Mouse (Mus musculus): ENCODE data around the gene Tfcp2. TPM values are rescaled to one million over a fixed set of nuclear protein-coding genes. Genes with fewer than 3 reads are reported as not detected.
A peak's percentile ranks its signal among the peaks of the same experiment; 100 is the strongest.
"Not testable (repeated sequence)": the region's sequence is repeated elsewhere in the genome, so short reads cannot be mapped to it uniquely, and the experiment has no call there.

Gene Tfcp2
- polyA plus RNA-seq, 1 experiment from 2014 or later = 35.4 TPM

- 87% methylated on average over 13 of the region's 13 CpGs for WGBS
- ATAC-seq (ENCODE audit: low read depth) = no peak
- H3K4me3 ChIP-seq = no peak overlapping the region
Measured at GRCm38 (mm10) chr15:100508454-100509167, 43.2 kb downstream of the Tfcp2 start.

GRCm38 (mm10) chr15:100499506-100499905 is 52.3 kb downstream of the Tfcp2 start:
- H3K4me1 ChIP-seq (replicated peaks); H3K27me3 ChIP-seq; H3K27ac ChIP-seq (replicated peaks); H3K9me3 ChIP-seq; ATAC-seq (ENCODE audit: low read depth); H3K9ac ChIP-seq; H3K4me3 ChIP-seq; H3K4me2 ChIP-seq: not testable (repeated sequence)
- H3K36me3 ChIP-seq = peaks cover 20% of the 10 kb centered on the region
- WGBS = 94% methylated on average over 8 of the region's 8 CpGs

More at GRCm38 (mm10) chr15:100508454-100509167, 43.2 kb downstream of the Tfcp2 start:
- Histone ChIP-seq H3K27me3 (no peaks in the 10 kb centered on the region), H3K4me1 (replicated peaks) (no peaks in the 10 kb centered on the region), H3K36me3 (peaks cover 96% of the 10 kb centered on the region), H3K9ac (no peak overlapping the region), H3K27ac (replicated peaks) (no peak overlapping the region), H3K9me3 (no peaks in the 10 kb centered on the region), H3K4me2 (no peak overlapping the region)

GRCm38 (mm10) chr15:100495102-100495501 is 56.7 kb downstream of the Tfcp2 start, which contains the start of gene Csrnp2:
Csrnp2 (minus strand) TSS chr15:100495488.
- ATAC-seq (ENCODE audit: low read depth) = peak; percentile 99
- Histone ChIP-seq H3K4me1 (replicated peaks) (peaks cover 42% of the 10 kb centered on the region), H3K27ac (replicated peaks) (peak within 1 kb of the TSS; percentile 98), H3K9ac (peak within 1 kb of the TSS; percentile 98), H3K4me2 (peak within 1 kb of the TSS; percentile 87), H3K9me3 (no peaks in the 10 kb centered on the region), H3K4me3 (peak within 1 kb of the TSS; percentile 83), H3K36me3 (no peaks in the 10 kb centered on the region), H3K27me3 (no peaks in the 10 kb centered on the region)
- WGBS = under 1% methylated on average over 36 of the region's 40 CpGs

GRCm38 (mm10) chr15:100494647-100495046 is 57.2 kb downstream of the Tfcp2 start:
- H3K27ac ChIP-seq (replicated peaks) = peak overlapping the region; percentile 98
- peak overlapping the region; percentile 87 for H3K4me2 ChIP-seq
- H3K4me3 ChIP-seq = peak overlapping the region; percentile 83
- H3K36me3 ChIP-seq = no peaks in the 10 kb centered on the region
- H3K4me1 ChIP-seq (replicated peaks) = peaks cover 47% of the 10 kb centered on the region
- no peaks in the 10 kb centered on the region for H3K27me3 ChIP-seq
- WGBS = 1% methylated on average over 29 of the region's 29 CpGs
- no peaks in the 10 kb centered on the region for H3K9me3 ChIP-seq
- peak overlapping the region; percentile 98 for H3K9ac ChIP-seq
- peak; percentile 92 for ATAC-seq (ENCODE audit: low read depth)

GRCm38 (mm10) chr15:100491966-100492365 is 59.8 kb downstream of the Tfcp2 start:
- H3K4me2 ChIP-seq = peak overlapping the region; percentile 87
- H3K9ac ChIP-seq = peak overlapping the region; percentile 17; the same call in 1 of the 2 replicates
- WGBS = 65% methylated on average over 9 of the region's 9 CpGs
- no peaks in the 10 kb centered on the region for H3K9me3 ChIP-seq
- H3K27me3 ChIP-seq = no peaks in the 10 kb centered on the region
- H3K36me3 ChIP-seq = peaks cover 24% of the 10 kb centered on the region
- no peak for ATAC-seq (ENCODE audit: low read depth)
- H3K4me1 ChIP-seq (replicated peaks) = peaks cover 52% of the 10 kb centered on the region
- H3K27ac ChIP-seq (replicated peaks) = no peak overlapping the region
- H3K4me3 ChIP-seq = peak overlapping the region; percentile 83; the same call in 1 of the 2 replicates

GRCm38 (mm10) chr15:100489263-100489662 is 62.5 kb downstream of the Tfcp2 start:
- Histone ChIP-seq H3K4me3 (no peak overlapping the region), H3K27me3 (no peaks in the 10 kb centered on the region), H3K27ac (replicated peaks) (no peak overlapping the region), H3K9ac (peak overlapping the region; percentile 17; the same call in 1 of the 2 replicates), H3K9me3 (no peaks in the 10 kb centered on the region), H3K4me1 (replicated peaks) (peaks cover 58% of the 10 kb centered on the region), H3K36me3 (peaks cover 51% of the 10 kb centered on the region), H3K4me2 (no peak overlapping the region)
- 85% methylated on average over 15 of the region's 15 CpGs for WGBS
- no peak for ATAC-seq (ENCODE audit: low read depth)

- WGBS = 88% methylated on average over 1 of the region's 1 CpGs
- Histone ChIP-seq H3K36me3 (peaks cover 60% of the 10 kb centered on the region), H3K4me1 (replicated peaks) (peaks cover 49% of the 10 kb centered on the region)
- H3K27ac ChIP-seq (replicated peaks); H3K27me3 ChIP-seq; ATAC-seq (ENCODE audit: low read depth); H3K9me3 ChIP-seq; H3K4me2 ChIP-seq; H3K9ac ChIP-seq; H3K4me3 ChIP-seq: not testable (repeated sequence)
Measured at GRCm38 (mm10) chr15:100488297-100488696, 63.5 kb downstream of the Tfcp2 start.

- Histone ChIP-seq H3K9ac (no peak overlapping the region), H3K9me3 (no peaks in the 10 kb centered on the region), H3K27ac (replicated peaks) (no peak overlapping the region), H3K36me3 (peaks cover 72% of the 10 kb centered on the region), H3K27me3 (no peaks in the 10 kb centered on the region), H3K4me3 (no peak overlapping the region), H3K4me2 (no peak overlapping the region), H3K4me1 (replicated peaks) (peaks cover 46% of the 10 kb centered on the region)
- WGBS = 90% methylated on average over 2 of the region's 2 CpGs
- ATAC-seq (ENCODE audit: low read depth) = no peak
Measured at GRCm38 (mm10) chr15:100487050-100487449, 64.8 kb downstream of the Tfcp2 start.

GRCm38 (mm10) chr15:100486450-100486849 is 65.4 kb downstream of the Tfcp2 start:
- Histone ChIP-seq H3K4me3 (no peak overlapping the region), H3K27ac (replicated peaks) (no peak overlapping the region), H3K9ac (no peak overlapping the region), H3K4me2 (no peak overlapping the region), H3K9me3 (no peaks in the 10 kb centered on the region), H3K27me3 (no peaks in the 10 kb centered on the region), H3K4me1 (replicated peaks) (peaks cover 40% of the 10 kb centered on the region), H3K36me3 (peaks cover 78% of the 10 kb centered on the region)
- 22% methylated on average over 7 of the region's 7 CpGs for WGBS
- no peak for ATAC-seq (ENCODE audit: low read depth)

- H3K9ac ChIP-seq = no peak overlapping the region
- ATAC-seq (ENCODE audit: low read depth) = no peak
- H3K27me3 ChIP-seq = no peaks in the 10 kb centered on the region
- no peak overlapping the region for H3K27ac ChIP-seq (replicated peaks)
- H3K36me3 ChIP-seq = peaks cover 87% of the 10 kb centered on the region
- H3K4me3 ChIP-seq = no peak overlapping the region
- no peaks in the 10 kb centered on the region for H3K9me3 ChIP-seq
- 92% methylated on average over 3 of the region's 3 CpGs for WGBS
- peaks cover 32% of the 10 kb centered on the region for H3K4me1 ChIP-seq (replicated peaks)
- H3K4me2 ChIP-seq = no peak overlapping the region
Measured at GRCm38 (mm10) chr15:100485576-100485975, 66.2 kb downstream of the Tfcp2 start.

- Histone ChIP-seq H3K27me3 (no peaks in the 10 kb centered on the region), H3K4me2 (no peak overlapping the region), H3K27ac (replicated peaks) (no peak overlapping the region), H3K9me3 (no peaks in the 10 kb centered on the region), H3K36me3 (peaks cover 98% of the 10 kb centered on the region), H3K4me3 (no peak overlapping the region), H3K9ac (no peak overlapping the region), H3K4me1 (replicated peaks) (peaks cover 10% of the 10 kb centered on the region)
- WGBS = 82% methylated on average over 4 of the region's 4 CpGs
- no peak for ATAC-seq (ENCODE audit: low read depth)
Measured at GRCm38 (mm10) chr15:100478925-100479324, 72.9 kb downstream of the Tfcp2 start.

GRCm38 (mm10) chr15:100478351-100478750 is 73.5 kb downstream of the Tfcp2 start:
- WGBS = 78% methylated on average over 10 of the region's 10 CpGs
- Histone ChIP-seq H3K4me3 (no peak overlapping the region), H3K36me3 (peaks cover 98% of the 10 kb centered on the region), H3K9ac (no peak overlapping the region), H3K9me3 (no peaks in the 10 kb centered on the region), H3K27ac (replicated peaks) (no peak overlapping the region), H3K4me1 (replicated peaks) (peaks cover 10% of the 10 kb centered on the region), H3K27me3 (no peaks in the 10 kb centered on the region), H3K4me2 (no peak overlapping the region)
- ATAC-seq (ENCODE audit: low read depth) = no peak

All from neural tube, embryonic 13.5 days (tissue).